Comparison of ENCODE assay signal across 15 mouse cellular contexts in the genomic region with DNA sequence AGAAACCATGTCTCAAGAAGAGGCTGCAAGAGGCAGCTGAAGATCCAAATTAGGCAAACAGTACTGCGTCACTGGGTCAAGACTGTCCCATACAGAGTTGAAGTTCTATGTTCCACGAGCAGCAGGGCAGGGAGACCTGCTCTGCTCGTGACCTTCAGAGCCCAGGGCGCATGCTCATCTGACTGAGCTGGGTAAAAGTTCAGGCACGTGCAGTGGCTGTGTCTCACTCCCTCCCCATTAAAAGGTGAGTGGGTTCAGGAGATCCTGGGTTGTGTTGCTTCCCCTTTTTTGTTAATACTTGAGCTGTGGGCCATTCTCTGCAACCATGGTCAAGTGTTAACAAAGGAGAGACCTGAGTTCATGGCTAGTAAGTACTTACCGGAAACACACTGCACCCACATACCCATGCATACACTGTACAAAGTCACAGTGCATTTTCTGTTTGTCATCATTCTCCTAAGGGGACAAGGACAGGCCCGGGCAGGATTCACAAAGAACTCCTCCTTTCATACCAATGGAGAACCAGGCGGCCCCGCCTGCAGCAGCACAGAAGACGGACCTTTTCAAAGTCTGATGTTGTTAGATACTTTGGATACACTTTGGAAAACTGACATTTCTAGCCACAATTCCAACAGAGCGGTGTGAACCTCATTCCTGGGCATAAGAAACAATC. TPM values are rescaled to one million over a fixed set of nuclear protein-coding genes. Genes with fewer than 3 reads are reported as not detected.
A peak's percentile ranks its signal among the peaks of the same experiment; 100 is the strongest.
DNase-seq lines count a peak whose midpoint lies in the region; ATAC-seq and TF ChIP-seq lines count a peak whose summit lies in the region.
"Had no signal": no experiment of that assay in that cellular context is flagged by ENCODE, and none has a peak within 500 bp of the region (broad histone marks: within the 10 kb centered on the region; RNA-seq: fewer than 3 reads in every experiment).

No protein-coding gene starts in this region.

- no peak for ATAC-seq in heart, embryonic 15.5 days (replicated peaks; ENCODE audit: insufficient number of reproducible peaks, insufficient read depth, low FRiP score, low read depth)
- no peak for ATAC-seq in heart, embryonic 12.5 days (ENCODE audit: insufficient number of reproducible peaks, low FRiP score)
- peak; percentile 81 for ATAC-seq in kidney, postnatal 0 days (replicated peaks; ENCODE audit: low FRiP score, low read depth)
- ATAC-seq in hindbrain, embryonic 16.5 days: no peak
- ATAC-seq: CD4-positive, CD25-positive, alpha-beta regulatory T cell, adult 4 months; intestine, embryonic 15.5 days; lung, postnatal 0 days had no signal

- H3K4me1 ChIP-seq in heart, embryonic 15.5 days (replicated peaks): peaks cover 26% of the 10 kb centered on the region
- peaks cover 46% of the 10 kb centered on the region for H3K4me1 ChIP-seq in heart, embryonic 12.5 days (replicated peaks)
- H3K4me1 ChIP-seq in E14TG2a.4 (replicated peaks; ENCODE audit: low read depth, low read length): peaks cover 94% of the 10 kb centered on the region
- peaks cover 18 to 28% of the 10 kb centered on the region in 2 experiments for H3K4me1 ChIP-seq in ES-E14 (ENCODE audit: control insufficient read depth in 2 of 2, insufficient read depth in 2 of 2, low read length in 2 of 2, poor library complexity in 1 of 2)
- peaks cover 7% of the 10 kb centered on the region; the same call in 1 of the 2 replicates for H3K4me1 ChIP-seq in kidney, postnatal 0 days (replicated peaks; ENCODE audit: insufficient read depth, low read length)
- peaks cover 3% of the 10 kb centered on the region; the same call in 1 of the 2 replicates for H3K4me1 ChIP-seq in hindbrain, embryonic 16.5 days (ENCODE audit: control insufficient read depth, insufficient read depth, low read depth, low read length)

- TF ChIP-seq CTCF in E14TG2a.4 (conservative IDR thresholded peaks at IDR 0.05; ENCODE audit: low read length): no peak
- TF ChIP-seq CTCF in kidney, postnatal 0 days (IDR thresholded peaks at IDR 0.05; ENCODE audit: low read depth): no peak

- in situ Hi-C loops in ES-E14 (cut with MboI; ENCODE audit: low sequenced_read_pairs in 2 of 2, unreplicated experiment in 2 of 2): no loop called here

- H3K4me3 ChIP-seq in heart, embryonic 15.5 days: no peak overlapping the region
- H3K4me3 ChIP-seq in heart, embryonic 12.5 days: no peak overlapping the region
- peak overlapping the region; percentile 20 for H3K4me3 ChIP-seq in E14TG2a.4 (replicated peaks; ENCODE audit: low read length)
- H3K4me3 ChIP-seq in ES-E14 (ENCODE audit: insufficient read depth in 1 of 2, low read depth in 1 of 2, low read length in 2 of 2, poor library complexity in 1 of 2, severe bottlenecking in 1 of 2): no peak overlapping the region
- H3K4me3 ChIP-seq in kidney, postnatal 0 days (replicated peaks; ENCODE audit: low read depth, low read length): no peak overlapping the region
- H3K4me3 ChIP-seq in hindbrain, embryonic 16.5 days (ENCODE audit: low read length): no peak overlapping the region
- H3K4me3 ChIP-seq: intestine, embryonic 15.5 days; midbrain, embryonic 10.5 days had no signal

- peak overlapping the region; percentile 13; the same call in 1 of the 2 replicates for H3K27ac ChIP-seq in heart, embryonic 15.5 days
- H3K27ac ChIP-seq in heart, embryonic 12.5 days (ENCODE audit: poor library complexity, severe bottlenecking): no peak overlapping the region
- H3K27ac ChIP-seq in ES-E14 (ENCODE audit: insufficient read depth, low read depth, low read length, poor library complexity, severe bottlenecking): peak overlapping the region; percentile 32; the same call in 1 of the 2 replicates
- H3K27ac ChIP-seq in kidney, postnatal 0 days: peak overlapping the region; percentile 63
- H3K27ac ChIP-seq in hindbrain, embryonic 16.5 days (ENCODE audit: low read depth, low read length): no peak overlapping the region
- H3K27ac ChIP-seq: intestine, embryonic 15.5 days; midbrain, embryonic 10.5 days had no signal

- H3K9ac ChIP-seq in heart, embryonic 15.5 days: no peak overlapping the region
- no peak overlapping the region for H3K9ac ChIP-seq in heart, embryonic 12.5 days
- no peak overlapping the region; the same call in 1 of the 2 replicates for H3K9ac ChIP-seq in ES-E14 (ENCODE audit: insufficient read depth, low read depth, low read length, poor library complexity, severe bottlenecking)
- no peak overlapping the region for H3K9ac ChIP-seq in kidney, postnatal 0 days (ENCODE audit: low read depth, low read length)
- no peak overlapping the region for H3K9ac ChIP-seq in hindbrain, embryonic 16.5 days (ENCODE audit: low read depth, low read length)
- H3K9ac ChIP-seq: intestine, embryonic 15.5 days had no signal

- H3K27me3 ChIP-seq in heart, embryonic 15.5 days: no peaks in the 10 kb centered on the region
- no peaks in the 10 kb centered on the region for H3K27me3 ChIP-seq in heart, embryonic 12.5 days (replicated peaks)
- H3K27me3 ChIP-seq in E14TG2a.4 (ENCODE audit: insufficient read depth, low read length): no peaks in the 10 kb centered on the region
- no peaks in the 10 kb centered on the region for H3K27me3 ChIP-seq in kidney, postnatal 0 days (ENCODE audit: insufficient read depth, low read length)
- H3K27me3 ChIP-seq in hindbrain, embryonic 16.5 days (replicated peaks; ENCODE audit: control insufficient read depth, insufficient read depth, low read length): no peaks in the 10 kb centered on the region
- H3K27me3 ChIP-seq: intestine, embryonic 15.5 days had no signal

- no peak overlapping the region for H3K4me2 ChIP-seq in heart, embryonic 15.5 days
- H3K4me2 ChIP-seq in heart, embryonic 12.5 days: no peak overlapping the region
- no peak overlapping the region for H3K4me2 ChIP-seq in kidney, postnatal 0 days (ENCODE audit: low read length)
- H3K4me2 ChIP-seq in hindbrain, embryonic 16.5 days (ENCODE audit: low read length): no peak overlapping the region
- H3K4me2 ChIP-seq: intestine, embryonic 15.5 days had no signal

- H3K36me3 ChIP-seq in heart, embryonic 15.5 days: no peaks in the 10 kb centered on the region
- 0 out of 2 replicates have a peak, but pooled peaks cover 3% of the 10 kb centered on the region for H3K36me3 ChIP-seq in heart, embryonic 12.5 days
- H3K36me3 ChIP-seq in E14TG2a.4 (ENCODE audit: insufficient read depth, low read length): peaks cover 33% of the 10 kb centered on the region
- no peaks in the 10 kb centered on the region for H3K36me3 ChIP-seq in ES-E14 (ENCODE audit: control insufficient read depth, insufficient read depth, low read length, poor library complexity, severe bottlenecking)
- no peaks in the 10 kb centered on the region for H3K36me3 ChIP-seq in kidney, postnatal 0 days (ENCODE audit: insufficient read depth, low read length)
- no peaks in the 10 kb centered on the region for H3K36me3 ChIP-seq in hindbrain, embryonic 16.5 days (ENCODE audit: control insufficient read depth, insufficient read depth, low read length)
- H3K36me3 ChIP-seq: intestine, embryonic 15.5 days; midbrain, embryonic 10.5 days had no signal

- H3K9me3 ChIP-seq in heart, embryonic 15.5 days (replicated peaks): no peaks in the 10 kb centered on the region
- H3K9me3 ChIP-seq in heart, embryonic 12.5 days (replicated peaks): no peaks in the 10 kb centered on the region
- H3K9me3 ChIP-seq in E14TG2a.4 (ENCODE audit: low read length): no peaks in the 10 kb centered on the region
- H3K9me3 ChIP-seq in ES-E14 (ENCODE audit: control insufficient read depth, insufficient read depth, low read depth, low read length): no peaks in the 10 kb centered on the region
- no peaks in the 10 kb centered on the region for H3K9me3 ChIP-seq in kidney, postnatal 0 days (replicated peaks; ENCODE audit: low read length)
- H3K9me3 ChIP-seq in hindbrain, embryonic 16.5 days (ENCODE audit: control insufficient read depth, low read length): no peaks in the 10 kb centered on the region
- H3K9me3 ChIP-seq: intestine, embryonic 15.5 days; midbrain, embryonic 10.5 days had no signal

- no peak for DNase-seq in ES-E14 (ENCODE audit: low read depth, low spot score)
- no peak for DNase-seq in kidney, postnatal 0 days (ENCODE audit: low spot score)
- no peak for DNase-seq in embryo, embryonic 10 days (ENCODE audit: low spot score)
- no peak for DNase-seq in testis, postnatal 14 days (ENCODE audit: low spot score)
- DNase-seq: cerebellum, adult 11 months; embryo, embryonic 11 days; layer of hippocampus, postnatal 36 days had no signal

- WGBS in heart, embryonic 15.5 days: 66% methylated on average over 11 of the region's 11 CpGs
- 81% methylated on average over 11 of the region's 11 CpGs for WGBS in heart, embryonic 12.5 days
- 72% methylated on average over 11 of the region's 11 CpGs for WGBS in kidney, postnatal 0 days
- WGBS in hindbrain, embryonic 16.5 days: 82% methylated on average over 11 of the region's 11 CpGs

TF ChIP-seq in ES-E14, 5 proteins besides CTCF, POLR2A, EP300 and RAD21:
- TF ChIP-seq ZNF384 (IDR thresholded peaks at IDR 0.05; ENCODE audit: low read depth, low read length): no peak
- TF ChIP-seq CHD2 (IDR thresholded peaks at IDR 0.05; ENCODE audit: low read depth, low read length): no peak
- TF ChIP-seq HCFC1 (IDR thresholded peaks at IDR 0.05; ENCODE audit: borderline replicate concordance, insufficient read depth, low read length): no peak
- no peak for TF ChIP-seq MAFK (IDR thresholded peaks at IDR 0.05; ENCODE audit: insufficient read depth, low read depth, low read length)
- TF ChIP-seq ZC3H11A (IDR thresholded peaks at IDR 0.05; ENCODE audit: borderline replicate concordance, low read depth, low read length): no peak

RNA-seq across cellular contexts. Expression of gene Zfp704, which starts 10.0 kb away (rescaled TPM):
- 5.6 and 7.1 TPM in 2 replicates for polyA plus RNA-seq in heart, embryonic 15.5 days (2015; fragmentation: Nextera tagmentation; extraction: Ambion mirVana)
- polyA plus RNA-seq in heart, embryonic 12.5 days (2016; fragmentation: Nextera tagmentation; extraction: Ambion mirVana): 7.2 and 9.5 TPM in 2 replicates
- 11.4 and 18.8 TPM in 2 replicates for total RNA-seq in ES-E14 (2012; rRNA removed)
- polyA plus RNA-seq in kidney, postnatal 0 days (2015; fragmentation: Nextera tagmentation; extraction: Ambion mirVana): 7.9 and 8.6 TPM in 2 replicates
- 12.5 and 13.3 TPM in 2 replicates for polyA plus RNA-seq in hindbrain, embryonic 16.5 days (2015; fragmentation: Nextera tagmentation; extraction: Ambion mirVana)

Comparison
In these comparisons a context has a peak if more than half of its experiments do, and no peak if none do; other contexts are left out.
1. H3K27ac ChIP-seq: peak in heart, embryonic 15.5 days (single experiment), ES-E14 (single experiment) and kidney, postnatal 0 days (single experiment); none in heart, embryonic 12.5 days (single experiment) and hindbrain, embryonic 16.5 days (single experiment).